Mouse (Mus musculus) C2C12 (cell line): ENCODE data around the gene Wasl.

Experiments used
- CTCF ChIP-seq: IDR thresholded peaks from one replicate; pipeline ENCODE4 v1.5.1; 2011; ENCODE audit not compliant: control insufficient read depth, insufficient read depth, insufficient read length
- MYOG ChIP-seq: IDR thresholded peaks from one replicate; pipeline ENCODE4 v1.6.1; 2011; ENCODE audit not compliant: control insufficient read depth, insufficient read length; ENCODE audit errors: extremely low read depth

DNA sequence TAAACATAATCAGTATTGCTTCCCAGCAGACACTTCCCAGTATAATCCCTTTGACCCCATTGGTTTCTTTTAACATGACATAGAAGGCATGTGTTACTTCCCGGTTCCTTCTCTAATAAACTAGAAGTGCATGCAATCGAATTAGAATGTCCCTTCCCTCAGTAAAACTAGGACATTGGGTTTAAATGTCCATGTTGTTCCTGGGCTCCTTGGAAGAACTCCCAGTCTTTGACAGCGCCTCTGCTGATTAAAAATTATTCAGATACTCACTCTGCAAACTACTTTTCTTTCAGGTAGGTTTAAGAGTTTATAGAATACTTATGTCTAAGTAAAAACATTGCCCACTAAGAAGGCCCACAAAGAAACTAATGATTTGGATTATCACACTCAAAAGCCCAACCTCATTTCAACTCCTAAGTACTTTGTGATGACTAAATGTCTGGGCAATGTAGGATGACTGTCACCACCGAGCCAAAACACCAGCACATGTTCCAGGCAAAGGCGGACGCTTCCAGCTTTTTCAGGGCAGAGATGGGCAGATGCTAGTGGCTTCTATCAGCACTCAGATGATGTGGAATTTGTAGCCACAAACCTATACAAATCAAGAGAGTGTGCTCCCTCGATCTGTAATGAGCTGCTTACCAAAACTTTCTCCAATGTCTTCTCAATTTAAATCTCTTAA is 52.6 kb downstream of the Wasl start:
- TF ChIP-seq CTCF (no peak), MYOG (no peak)
